Mouse (Mus musculus): ENCODE results near the gene Castor1. TPM values are rescaled to one million over a fixed set of nuclear protein-coding genes. Genes with fewer than 3 reads are reported as not detected.

Castor1 gene
- polyA plus RNA-seq, 1 experiment from 2014 or later: 2.3 TPM

GRCm38 (mm10) chr11:4189182-4189581 is 28.8 kb upstream of the Castor1 start:
- no peaks in the 10 kb centered on the region for H3K27me3 ChIP-seq (replicated peaks; ENCODE audit: control insufficient read depth, insufficient read depth, low read length)
- ATAC-seq: no peak
- no peak overlapping the region for H3K4me2 ChIP-seq (ENCODE audit: low read length)
- WGBS: 88% methylated on average over 6 of the region's 6 CpGs
- H3K9me3 ChIP-seq (ENCODE audit: control insufficient read depth, low read length): no peaks in the 10 kb centered on the region
- H3K4me1 ChIP-seq (replicated peaks; ENCODE audit: control insufficient read depth, insufficient read depth, low read length): peaks cover 11% of the 10 kb centered on the region
- no peaks in the 10 kb centered on the region for H3K36me3 ChIP-seq (ENCODE audit: control insufficient read depth, insufficient read depth)
- H3K27ac ChIP-seq (ENCODE audit: low read length): no peak overlapping the region
- no peak overlapping the region for H3K9ac ChIP-seq (replicated peaks; ENCODE audit: low read depth, low read length)
- H3K4me3 ChIP-seq (replicated peaks; ENCODE audit: low read length): no peak overlapping the region

DNA sequence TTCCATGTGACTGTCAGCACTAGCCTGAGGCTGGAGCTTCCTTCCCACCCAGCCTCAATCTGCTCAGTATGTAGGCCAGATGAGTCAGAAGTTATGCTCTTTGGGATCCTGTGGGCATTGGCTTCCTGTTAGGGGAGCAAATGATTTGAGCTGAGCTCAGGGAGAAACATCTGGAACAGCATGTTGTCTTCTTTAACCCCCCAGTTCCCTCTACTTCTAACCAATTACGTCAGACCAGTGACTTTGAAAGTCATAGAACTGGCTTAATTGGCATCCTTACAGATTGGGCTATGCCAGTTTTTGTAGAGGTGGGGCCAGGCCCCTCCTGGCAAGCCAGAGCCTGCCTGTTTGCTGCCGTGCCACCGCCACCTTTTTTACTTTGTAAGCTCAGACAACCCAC is 27.3 kb upstream of the Castor1 start:
- Histone ChIP-seq H3K36me3 (ENCODE audit: control insufficient read depth, insufficient read depth) (no peaks in the 10 kb centered on the region), H3K27me3 (replicated peaks; ENCODE audit: control insufficient read depth, insufficient read depth, low read length) (no peaks in the 10 kb centered on the region), H3K9ac (replicated peaks; ENCODE audit: low read depth, low read length) (no peak overlapping the region), H3K4me1 (replicated peaks; ENCODE audit: control insufficient read depth, insufficient read depth, low read length) (peaks cover 11% of the 10 kb centered on the region), H3K27ac (ENCODE audit: low read length) (no peak overlapping the region), H3K4me2 (ENCODE audit: low read length) (no peak overlapping the region), H3K4me3 (replicated peaks; ENCODE audit: low read length) (no peak overlapping the region), H3K9me3 (ENCODE audit: control insufficient read depth, low read length) (no peaks in the 10 kb centered on the region)
- ATAC-seq: no peak
- WGBS: 60% methylated on average over 3 of the region's 3 CpGs

GRCm38 (mm10) chr11:4192757-4193156 is 25.3 kb upstream of the Castor1 start:
- ATAC-seq: no peak
- no peaks in the 10 kb centered on the region for H3K9me3 ChIP-seq (ENCODE audit: control insufficient read depth, low read length)
- H3K4me1 ChIP-seq (replicated peaks; ENCODE audit: control insufficient read depth, insufficient read depth, low read length): peaks cover 3% of the 10 kb centered on the region
- H3K36me3 ChIP-seq (ENCODE audit: control insufficient read depth, insufficient read depth): no peaks in the 10 kb centered on the region
- H3K27ac ChIP-seq (ENCODE audit: low read length): no peak overlapping the region
- no peak overlapping the region for H3K9ac ChIP-seq (replicated peaks; ENCODE audit: low read depth, low read length)
- WGBS: 78% methylated on average over 3 of the region's 3 CpGs
- H3K27me3 ChIP-seq (replicated peaks; ENCODE audit: control insufficient read depth, insufficient read depth, low read length): no peaks in the 10 kb centered on the region
- H3K4me2 ChIP-seq (ENCODE audit: low read length): no peak overlapping the region
- no peak overlapping the region for H3K4me3 ChIP-seq (replicated peaks; ENCODE audit: low read length)

GRCm38 (mm10) chr11:4193420-4193819 is 24.6 kb upstream of the Castor1 start:
- no peak overlapping the region for H3K27ac ChIP-seq (ENCODE audit: low read length)
- no peaks in the 10 kb centered on the region for H3K36me3 ChIP-seq (ENCODE audit: control insufficient read depth, insufficient read depth)
- ATAC-seq: no peak
- H3K9me3 ChIP-seq (ENCODE audit: control insufficient read depth, low read length): no peaks in the 10 kb centered on the region
- no peaks in the 10 kb centered on the region for H3K27me3 ChIP-seq (replicated peaks; ENCODE audit: control insufficient read depth, insufficient read depth, low read length)
- no peak overlapping the region for H3K4me3 ChIP-seq (replicated peaks; ENCODE audit: low read length)
- H3K4me1 ChIP-seq (replicated peaks; ENCODE audit: control insufficient read depth, insufficient read depth, low read length): 0 out of 2 replicates have a peak, but pooled peaks cover 2% of the 10 kb centered on the region
- no peak overlapping the region for H3K4me2 ChIP-seq (ENCODE audit: low read length)
- H3K9ac ChIP-seq (replicated peaks; ENCODE audit: low read depth, low read length): no peak overlapping the region

DNA sequence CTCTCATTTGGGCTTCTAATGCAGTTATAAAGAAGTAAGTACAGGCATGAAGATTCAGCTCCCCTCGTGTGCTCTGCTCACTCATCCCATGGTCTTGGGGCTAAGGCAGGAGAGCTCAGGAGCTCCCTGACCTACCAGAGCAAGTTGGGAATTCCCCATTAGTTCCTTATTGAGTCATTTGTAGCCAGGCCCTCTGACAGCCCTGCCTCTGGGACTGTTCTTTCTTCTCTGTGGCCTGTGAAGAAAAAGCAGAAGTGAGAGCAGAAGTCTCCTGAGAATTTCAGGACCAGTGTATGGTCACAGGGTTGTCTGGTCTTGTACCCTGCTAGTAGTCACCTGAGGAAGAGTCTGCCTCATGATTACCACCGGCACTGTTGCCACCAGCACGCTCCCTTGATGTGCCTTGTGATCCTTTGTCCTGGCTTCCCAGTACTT is 22.4 kb upstream of the Castor1 start:
- H3K9me3 ChIP-seq (ENCODE audit: control insufficient read depth, low read length): no peaks in the 10 kb centered on the region
- no peak overlapping the region for H3K27ac ChIP-seq (ENCODE audit: low read length)
- no peak overlapping the region for H3K9ac ChIP-seq (replicated peaks; ENCODE audit: low read depth, low read length)
- no peaks in the 10 kb centered on the region for H3K4me1 ChIP-seq (replicated peaks; ENCODE audit: control insufficient read depth, insufficient read depth, low read length)
- no peak for ATAC-seq
- no peaks in the 10 kb centered on the region for H3K27me3 ChIP-seq (replicated peaks; ENCODE audit: control insufficient read depth, insufficient read depth, low read length)
- H3K4me3 ChIP-seq (replicated peaks; ENCODE audit: low read length): no peak overlapping the region
- H3K36me3 ChIP-seq (ENCODE audit: control insufficient read depth, insufficient read depth): no peaks in the 10 kb centered on the region
- 85% methylated on average over 3 of the region's 3 CpGs for WGBS
- H3K4me2 ChIP-seq (ENCODE audit: low read length): no peak overlapping the region

DNA sequence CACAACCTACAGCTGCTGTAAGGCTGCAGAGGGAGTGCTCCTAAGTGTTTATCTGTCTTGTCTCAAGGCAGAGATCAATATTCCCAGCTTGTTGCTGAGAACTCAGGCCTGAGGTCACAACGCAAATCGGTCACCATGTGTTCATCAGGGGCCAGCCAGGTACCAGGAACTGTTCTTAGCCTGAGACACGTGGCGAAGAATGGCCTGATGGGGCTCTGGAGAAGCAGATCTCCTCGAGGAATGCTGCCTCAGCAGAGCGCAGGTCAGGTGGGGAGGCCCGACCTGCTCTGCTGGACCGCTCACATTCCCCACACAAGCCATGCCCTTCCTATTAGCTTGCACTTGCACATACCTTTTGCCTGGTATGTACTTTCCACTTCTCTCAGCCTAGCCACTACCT is 21.4 kb upstream of the Castor1 start:
- Histone ChIP-seq H3K27me3 (replicated peaks; ENCODE audit: control insufficient read depth, insufficient read depth, low read length) (no peaks in the 10 kb centered on the region), H3K4me2 (ENCODE audit: low read length) (no peak overlapping the region), H3K4me1 (replicated peaks; ENCODE audit: control insufficient read depth, insufficient read depth, low read length) (no peaks in the 10 kb centered on the region), H3K4me3 (replicated peaks; ENCODE audit: low read length) (no peak overlapping the region), H3K9me3 (ENCODE audit: control insufficient read depth, low read length) (no peaks in the 10 kb centered on the region), H3K36me3 (ENCODE audit: control insufficient read depth, insufficient read depth) (no peaks in the 10 kb centered on the region), H3K9ac (replicated peaks; ENCODE audit: low read depth, low read length) (no peak overlapping the region), H3K27ac (ENCODE audit: low read length) (no peak overlapping the region)
- 83% methylated on average over 8 of the region's 8 CpGs for WGBS
- ATAC-seq: no peak

- no peaks in the 10 kb centered on the region for H3K27me3 ChIP-seq (replicated peaks; ENCODE audit: control insufficient read depth, insufficient read depth, low read length)
- H3K36me3 ChIP-seq (ENCODE audit: control insufficient read depth, insufficient read depth): no peaks in the 10 kb centered on the region
- no peak overlapping the region for H3K9ac ChIP-seq (replicated peaks; ENCODE audit: low read depth, low read length)
- 54% methylated on average over 1 of the region's 1 CpGs for WGBS
- H3K4me2 ChIP-seq (ENCODE audit: low read length): no peak overlapping the region
- no peak overlapping the region for H3K4me3 ChIP-seq (replicated peaks; ENCODE audit: low read length)
- no peak overlapping the region for H3K27ac ChIP-seq (ENCODE audit: low read length)
- H3K9me3 ChIP-seq (ENCODE audit: control insufficient read depth, low read length): no peaks in the 10 kb centered on the region
- H3K4me1 ChIP-seq (replicated peaks; ENCODE audit: control insufficient read depth, insufficient read depth, low read length): no peaks in the 10 kb centered on the region
- no peak for ATAC-seq
Measured at GRCm38 (mm10) chr11:4197691-4198090, 20.3 kb upstream of the Castor1 start.

GRCm38 (mm10) chr11:4201981-4202700 is 15.9 kb upstream of the Castor1 start:
- Histone ChIP-seq H3K9ac (replicated peaks; ENCODE audit: low read depth, low read length) (no peak overlapping the region), H3K4me3 (replicated peaks; ENCODE audit: low read length) (no peak overlapping the region), H3K4me1 (replicated peaks; ENCODE audit: control insufficient read depth, insufficient read depth, low read length) (no peaks in the 10 kb centered on the region), H3K27me3 (replicated peaks; ENCODE audit: control insufficient read depth, insufficient read depth, low read length) (no peaks in the 10 kb centered on the region), H3K9me3 (ENCODE audit: control insufficient read depth, low read length) (no peaks in the 10 kb centered on the region), H3K36me3 (ENCODE audit: control insufficient read depth, insufficient read depth) (no peaks in the 10 kb centered on the region), H3K4me2 (ENCODE audit: low read length) (no peak overlapping the region), H3K27ac (ENCODE audit: low read length) (no peak overlapping the region)
- no peak for ATAC-seq
- WGBS: 65% methylated on average over 11 of the region's 11 CpGs

- Histone ChIP-seq H3K4me3 (replicated peaks; ENCODE audit: low read length) (no peak overlapping the region), H3K36me3 (ENCODE audit: control insufficient read depth, insufficient read depth) (no peaks in the 10 kb centered on the region), H3K4me2 (ENCODE audit: low read length) (no peak overlapping the region), H3K9ac (replicated peaks; ENCODE audit: low read depth, low read length) (no peak overlapping the region), H3K4me1 (replicated peaks; ENCODE audit: control insufficient read depth, insufficient read depth, low read length) (no peaks in the 10 kb centered on the region), H3K27ac (ENCODE audit: low read length) (no peak overlapping the region), H3K27me3 (replicated peaks; ENCODE audit: control insufficient read depth, insufficient read depth, low read length) (no peaks in the 10 kb centered on the region), H3K9me3 (ENCODE audit: control insufficient read depth, low read length) (no peaks in the 10 kb centered on the region)
- no peak for ATAC-seq
- WGBS: 86% methylated on average over 12 of the region's 12 CpGs
Measured at GRCm38 (mm10) chr11:4202995-4203704, 14.9 kb upstream of the Castor1 start.
